Mouse (Mus musculus): ENCODE results near the gene Dusp10.

DNA sequence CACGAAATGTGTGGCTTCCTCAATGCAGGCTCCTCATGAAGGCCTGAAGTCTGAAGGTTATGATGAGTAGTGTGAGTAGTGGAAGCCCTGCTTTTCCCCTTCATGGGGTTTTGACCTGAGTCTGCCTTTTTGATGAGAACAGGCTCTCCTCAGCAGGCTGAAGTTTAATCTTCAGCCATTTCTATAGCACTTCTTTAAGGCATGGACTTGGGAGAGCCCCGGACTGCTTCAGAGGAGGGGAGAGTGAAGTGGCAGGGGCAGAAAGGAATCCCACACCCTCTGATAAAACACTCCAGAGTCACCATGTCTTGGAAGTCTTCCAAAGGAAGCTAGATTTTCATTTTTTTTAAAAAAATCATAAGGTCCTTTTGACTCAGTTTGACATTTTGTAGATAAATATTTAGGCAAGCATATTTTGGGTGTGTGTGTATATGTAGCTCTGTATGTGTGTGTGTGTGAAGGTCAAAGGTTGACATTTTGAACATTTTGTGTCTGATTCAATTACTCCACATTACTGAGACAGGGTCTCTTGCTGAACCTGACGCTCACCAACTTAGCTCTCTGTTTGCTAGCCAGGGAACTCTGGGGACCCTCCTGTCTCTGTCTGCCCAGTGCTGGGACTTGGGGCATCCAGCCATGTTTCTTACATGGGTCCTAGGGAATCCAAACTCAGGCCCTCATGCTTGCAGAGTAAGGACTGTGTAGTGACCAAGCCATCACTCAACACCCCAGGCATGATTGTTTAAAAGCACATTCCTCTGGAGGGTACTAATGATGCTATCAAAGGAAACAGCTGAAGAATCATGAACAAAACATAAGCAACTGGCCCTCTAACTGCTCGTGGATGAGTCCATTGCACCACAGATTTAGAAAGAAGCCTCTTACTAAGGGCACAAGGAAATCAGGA, 48.0 kb downstream of the Dusp10 start:
- TF ChIP-seq POLR2A (IDR thresholded peaks at IDR 0.05; ENCODE audit: borderline replicate concordance, extremely low read depth, low read depth, low read length) (no peak), CTCF (IDR thresholded peaks at IDR 0.05; ENCODE audit: insufficient read depth, low read length) (no peak)
